Mouse (Mus musculus): ENCODE measurements around the gene Shb.

DNA sequence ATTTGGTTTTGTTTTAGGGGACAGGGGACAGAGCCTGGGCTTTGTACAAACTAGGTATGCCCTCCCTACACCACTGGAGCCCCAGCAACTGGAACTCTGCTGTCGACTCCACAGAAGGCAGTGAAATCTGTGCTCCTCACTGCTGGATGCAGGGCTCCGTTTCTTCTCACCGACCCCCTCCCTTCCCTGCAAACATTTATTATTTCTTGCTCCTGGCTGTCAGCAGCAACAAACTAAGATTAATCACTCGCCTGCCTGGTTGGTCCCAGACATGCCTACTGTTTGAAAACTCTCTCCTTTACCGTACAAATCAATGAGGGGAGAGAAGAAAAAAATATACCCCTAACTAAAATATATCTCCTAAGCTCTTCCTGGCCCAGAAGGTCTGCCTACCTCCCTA is 93.0 kb downstream of the Shb start:
- TF ChIP-seq POLR2AphosphoS2 (IDR thresholded peaks at IDR 0.05; ENCODE audit: insufficient read length, low read depth) (no peak), POLR2A (IDR thresholded peaks at IDR 0.05; ENCODE audit: insufficient read length, low read depth) (no peak), MAX (IDR thresholded peaks at IDR 0.05; ENCODE audit: low read depth) (no peak), CEBPB (IDR thresholded peaks at IDR 0.05; ENCODE audit: insufficient read depth, poor library complexity, severe bottlenecking) (no peak), USF1 (IDR thresholded peaks at IDR 0.05; ENCODE audit: low read depth) (no peak), REST (IDR thresholded peaks at IDR 0.05; ENCODE audit: insufficient read depth, insufficient read length) (no peak), MYOD1 (IDR thresholded peaks at IDR 0.05; ENCODE audit: control insufficient read depth in 1 of 3, insufficient read length in 2 of 3, low read depth in 2 of 3) (no peak), MYOG (IDR thresholded peaks at IDR 0.05; ENCODE audit: control insufficient read depth in 1 of 3, insufficient read depth in 1 of 3, insufficient read length in 2 of 3, low read depth in 2 of 3) (no peak), E2F4 (IDR thresholded peaks at IDR 0.05; ENCODE audit: insufficient read depth) (no peak), TCF3 (IDR thresholded peaks at IDR 0.05; ENCODE audit: insufficient read length, low read depth) (no peak), SRF (IDR thresholded peaks at IDR 0.05; ENCODE audit: control insufficient read depth, insufficient read length, low read depth) (no peak), TCF12 (IDR thresholded peaks at IDR 0.05; ENCODE audit: insufficient read depth, poor library complexity, severe bottlenecking) (no peak)

All from myocyte (in vitro differentiated cells).